Mouse (Mus musculus): Measurements from ENCODE around the gene Cby3. TPM values are rescaled to one million over a fixed set of nuclear protein-coding genes. Genes with fewer than 3 reads are reported as not detected.

The Cby3 gene
- total RNA-seq, 2 experiments from 2014 or later = not detected

GRCm38 (mm10) chr11:50381311-50381710 is 27.0 kb downstream of the Cby3 start:
- intact Hi-C loops (cut with DNase I) = no loop called here
- no peak for DNase-seq (ENCODE audit: low spot score)

GRCm38 (mm10) chr11:50387167-50387679 is 33.0 kb downstream of the Cby3 start:
- intact Hi-C loops (cut with DNase I) = no loop called here
- no peak for DNase-seq (ENCODE audit: low spot score)

- intact Hi-C loops (cut with DNase I) = no loop called here
- no peak for DNase-seq (ENCODE audit: low spot score)
Measured at GRCm38 (mm10) chr11:50387697-50388096, 33.4 kb downstream of the Cby3 start.

- intact Hi-C loops (cut with DNase I) = no loop called here
- no peak for DNase-seq (ENCODE audit: low spot score)
Measured at GRCm38 (mm10) chr11:50388217-50388929, 34.1 kb downstream of the Cby3 start.

GRCm38 (mm10) chr11:50389011-50389410 is 34.7 kb downstream of the Cby3 start:
- intact Hi-C loops (cut with DNase I) = no loop called here
- DNase-seq (ENCODE audit: low spot score) = no peak

GRCm38 (mm10) chr11:50389616-50390015 is 35.4 kb downstream of the Cby3 start:
- intact Hi-C loops (cut with DNase I) = no loop called here
- DNase-seq (ENCODE audit: low spot score) = no peak

- intact Hi-C loops (cut with DNase I) = no loop called here
Measured at GRCm38 (mm10) chr11:50391272-50391960, 37.2 kb downstream of the Cby3 start.

GRCm38 (mm10) chr11:50393306-50393705 is 39.0 kb downstream of the Cby3 start:
- intact Hi-C loops (cut with DNase I) = no loop called here
- DNase-seq (ENCODE audit: low spot score) = no peak

More at GRCm38 (mm10) chr11:50391272-50391960, 37.2 kb downstream of the Cby3 start:
- DNase-seq (ENCODE audit: low spot score) = no peak

- no peak for DNase-seq (ENCODE audit: low spot score)
Measured at GRCm38 (mm10) chr11:50394731-50395130, 40.5 kb downstream of the Cby3 start.

GRCm38 (mm10) chr11:50396766-50397307 is 42.6 kb downstream of the Cby3 start:
- DNase-seq (ENCODE audit: low spot score) = no peak
- intact Hi-C loops (cut with DNase I) = no loop called here

More at GRCm38 (mm10) chr11:50394731-50395130, 40.5 kb downstream of the Cby3 start:
- intact Hi-C loops (cut with DNase I) = no loop called here

- no peak for DNase-seq (ENCODE audit: low spot score)
- intact Hi-C loops (cut with DNase I) = no loop called here
Measured at GRCm38 (mm10) chr11:50397316-50397715, 43.1 kb downstream of the Cby3 start.

GRCm38 (mm10) chr11:50398803-50399202 is 44.5 kb downstream of the Cby3 start:
- DNase-seq (ENCODE audit: low spot score) = no peak
- intact Hi-C loops (cut with DNase I) = no loop called here

GRCm38 (mm10) chr11:50402481-50402880 is 48.2 kb downstream of the Cby3 start:
- DNase-seq (ENCODE audit: low spot score) = no peak
- intact Hi-C loops (cut with DNase I) = no loop called here

GRCm38 (mm10) chr11:50403367-50404014 is 49.2 kb downstream of the Cby3 start:
- DNase-seq (ENCODE audit: low spot score) = no peak

GRCm38 (mm10) chr11:50407235-50407634 is 53.0 kb downstream of the Cby3 start:
- intact Hi-C loops (cut with DNase I) = no loop called here
- DNase-seq (ENCODE audit: low spot score) = no peak

More at GRCm38 (mm10) chr11:50403367-50404014, 49.2 kb downstream of the Cby3 start:
- intact Hi-C loops (cut with DNase I) = no loop called here

Small RNA genes lying within 50 kb of the gene (microRNA-seq; reads per million reads assigned to microRNA genes)
- not detected for gene Mir804

Other genes with a start within 250 kb of the Cby3 start
- 10 to 100 TPM; 42.9 to 43.9 TPM for gene Tbc1d9b, start 223.1 kb upstream of the Cby3 start, total RNA-seq (2021)
- gene Mrnip, start 180.0 kb upstream of the Cby3 start, total RNA-seq (2021) = 1 to 10 TPM; 2.3 to 2.7 TPM
- 100 to 1,000 TPM; 265 to 324 TPM for gene Sqstm1, start 143.6 kb upstream of the Cby3 start, total RNA-seq (2021)
- 10 to 100 TPM; 85.3 to 86.5 TPM for gene Mgat4b, start 143.6 kb upstream of the Cby3 start, total RNA-seq (2021)
- gene Ltc4s, start 115.8 kb upstream of the Cby3 start, total RNA-seq (2021) = 1 to 10 TPM; 4.8 to 7.8 TPM
- gene Maml1, start 62.2 kb upstream of the Cby3 start, total RNA-seq (2021) = 10 to 100 TPM; 11.5 to 12.9 TPM
- gene Canx, start 28.8 kb upstream of the Cby3 start, total RNA-seq (2021) = 100 to 1,000 TPM; 266 to 295 TPM
- gene Hnrnph1, start 22.5 kb downstream of the Cby3 start, total RNA-seq (2021) = 100 to 1,000 TPM; 102 to 128 TPM
- 10 to 100 TPM; 27.6 to 29.5 TPM for gene Rufy1, start 76.7 kb downstream of the Cby3 start, total RNA-seq (2021)
- gene Adamts2, start 247.6 kb downstream of the Cby3 start, total RNA-seq (2021) = 10 to 100 TPM; 19.1 to 20.0 TPM

All from heart, postnatal 25 days (tissue).